Mouse (Mus musculus): ENCODE measurements at regions not wholly inside any gene's neighbourhood (a gene's known extent, or its start where the extent isn't known, plus 50 kb on each side); places are given as distances from the start of the nearest gene placed in this dataset.

DNA sequence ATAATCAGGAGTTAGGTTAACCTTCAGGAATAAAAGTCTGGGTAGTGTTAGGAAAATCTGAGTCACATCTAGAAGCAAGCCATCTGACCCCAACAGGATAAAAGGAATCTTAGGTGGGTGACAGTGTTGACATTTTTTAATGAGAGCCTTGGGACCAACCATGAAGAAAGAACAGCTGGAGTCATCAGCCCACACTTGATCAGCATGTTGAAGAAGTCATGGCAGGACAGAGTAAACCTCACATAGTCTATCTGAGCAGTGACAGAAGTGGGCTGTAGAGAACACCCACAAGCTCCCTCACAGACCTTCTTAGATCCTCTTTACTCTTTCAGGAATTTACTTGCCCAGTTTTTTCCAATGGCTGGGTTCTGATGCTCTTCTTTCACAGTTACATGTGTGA, 251.9 kb upstream of the N6amt1 start:
- ATAC-seq (ENCODE audit: extremely low read depth, insufficient number of reproducible peaks, low FRiP score, poor library complexity, severe bottlenecking): no peak

DNA sequence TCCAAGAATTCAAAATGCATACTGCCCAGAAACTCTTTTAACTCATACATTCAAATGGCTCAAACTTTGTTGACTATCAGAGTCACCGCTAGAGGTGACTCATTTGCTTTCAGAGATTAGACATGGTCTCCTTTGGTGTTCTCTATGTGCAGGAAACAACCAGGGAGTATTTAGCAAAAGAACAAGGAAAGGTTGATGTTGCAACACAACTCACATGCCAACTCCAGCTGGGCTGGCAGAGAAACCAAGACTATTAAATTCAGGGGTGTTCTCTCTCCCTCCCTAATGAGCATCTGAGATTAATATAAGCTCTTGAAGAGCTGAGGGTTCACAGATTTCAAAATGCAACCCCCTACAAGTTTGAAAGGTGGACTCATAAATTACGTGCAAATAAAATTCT, 262.0 kb upstream of the N6amt1 start:
- ATAC-seq (ENCODE audit: extremely low read depth, insufficient number of reproducible peaks, low FRiP score, poor library complexity, severe bottlenecking): no peak

DNA sequence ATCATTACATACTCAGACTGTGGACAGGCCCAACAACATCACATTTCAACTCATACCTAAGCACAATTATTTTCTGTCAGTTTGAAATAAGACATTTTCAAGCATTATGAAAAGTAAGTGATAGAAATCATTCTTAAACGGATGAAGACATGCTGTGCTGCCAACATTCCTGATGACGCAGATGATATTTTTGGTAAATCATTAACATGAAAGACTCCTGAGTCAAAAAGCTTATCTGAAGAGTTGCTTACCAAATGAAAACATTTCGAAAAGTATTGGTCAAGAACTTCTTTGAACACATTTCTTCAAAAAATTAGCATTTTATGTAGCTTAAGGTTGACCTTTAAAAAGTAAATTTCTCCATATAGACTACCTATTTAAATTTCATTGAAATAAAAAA, 264.7 kb upstream of the N6amt1 start:
- ATAC-seq (ENCODE audit: extremely low read depth, insufficient number of reproducible peaks, low FRiP score, poor library complexity, severe bottlenecking): no peak

DNA sequence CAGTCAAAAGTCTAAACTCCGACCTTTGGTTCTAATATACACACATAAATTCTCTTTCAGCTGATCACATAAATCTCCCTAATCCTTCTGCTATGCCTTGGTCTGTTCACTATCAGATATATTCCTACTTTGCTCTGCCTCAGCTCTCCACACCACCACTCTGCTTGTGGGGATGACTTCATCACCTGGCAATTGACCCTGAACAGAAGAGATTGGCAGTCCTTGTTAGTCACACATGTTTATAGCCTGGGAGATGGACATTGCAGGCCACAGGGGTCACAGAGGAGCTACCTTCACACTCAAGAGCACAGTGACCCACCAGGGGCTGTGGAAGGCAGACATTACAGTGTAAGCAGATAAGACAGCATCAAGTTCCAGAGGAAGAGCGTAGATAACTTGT, 270.5 kb upstream of the N6amt1 start:
- ATAC-seq (ENCODE audit: extremely low read depth, insufficient number of reproducible peaks, low FRiP score, poor library complexity, severe bottlenecking): no peak

DNA sequence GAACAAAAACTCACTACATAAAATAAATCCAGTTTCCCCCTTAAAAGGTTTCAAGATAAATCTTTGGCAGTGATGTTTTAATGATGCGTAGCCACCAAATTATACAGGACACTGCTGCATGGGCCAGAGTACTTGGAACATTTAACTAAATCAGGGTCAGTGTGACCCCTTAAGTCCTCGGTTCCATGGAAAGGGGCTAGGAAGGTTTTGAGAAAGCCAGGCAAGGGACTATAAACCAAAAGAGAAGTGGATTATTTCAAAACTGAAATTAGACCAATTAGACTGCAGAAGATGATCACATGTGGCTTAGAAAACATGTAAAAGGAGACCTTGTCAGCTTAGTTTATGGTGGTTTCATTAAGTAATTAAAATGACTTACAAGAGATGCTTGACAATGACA, 276.6 kb upstream of the N6amt1 start:
- ATAC-seq (ENCODE audit: extremely low read depth, insufficient number of reproducible peaks, low FRiP score, poor library complexity, severe bottlenecking): no peak

DNA sequence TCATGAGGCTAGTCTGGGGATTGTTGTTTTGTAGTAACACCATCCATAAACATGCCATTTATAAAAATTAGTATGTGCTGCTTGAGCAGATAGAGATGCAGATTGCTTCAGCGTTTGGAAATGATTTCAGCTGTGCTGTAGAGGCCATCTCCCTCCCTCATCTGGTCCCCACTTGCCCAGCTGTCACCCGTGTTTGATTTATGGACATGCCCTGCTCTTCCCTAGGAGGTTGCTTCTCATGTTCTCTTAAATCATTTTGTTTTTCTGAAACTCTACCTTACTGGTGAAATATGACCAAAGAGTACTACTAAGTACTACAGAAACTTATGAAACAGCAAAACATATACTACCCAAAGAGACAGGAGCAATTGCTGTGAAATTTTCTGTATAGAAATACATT, 284.7 kb upstream of the N6amt1 start:
- ATAC-seq (ENCODE audit: extremely low read depth, insufficient number of reproducible peaks, low FRiP score, poor library complexity, severe bottlenecking): no peak

DNA sequence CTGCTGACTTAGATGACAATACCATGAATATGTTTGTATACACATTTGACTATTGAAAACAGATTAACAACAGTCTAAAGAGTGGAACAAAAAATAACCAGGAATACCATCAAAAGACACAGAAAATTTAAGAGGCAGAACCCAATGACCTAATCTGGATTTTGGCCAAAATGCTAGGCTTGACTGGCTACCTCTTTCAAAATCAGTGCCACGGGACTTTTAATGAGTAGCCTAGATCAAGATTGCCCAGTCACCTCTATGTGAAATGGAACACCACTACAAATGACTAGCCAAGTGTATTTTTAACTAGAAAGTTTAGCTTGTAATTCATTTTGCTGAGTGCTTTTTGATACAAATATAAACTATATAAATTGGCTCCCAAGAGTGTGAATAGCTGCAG, 286.0 kb upstream of the N6amt1 start:
- ATAC-seq (ENCODE audit: extremely low read depth, insufficient number of reproducible peaks, low FRiP score, poor library complexity, severe bottlenecking): no peak

DNA sequence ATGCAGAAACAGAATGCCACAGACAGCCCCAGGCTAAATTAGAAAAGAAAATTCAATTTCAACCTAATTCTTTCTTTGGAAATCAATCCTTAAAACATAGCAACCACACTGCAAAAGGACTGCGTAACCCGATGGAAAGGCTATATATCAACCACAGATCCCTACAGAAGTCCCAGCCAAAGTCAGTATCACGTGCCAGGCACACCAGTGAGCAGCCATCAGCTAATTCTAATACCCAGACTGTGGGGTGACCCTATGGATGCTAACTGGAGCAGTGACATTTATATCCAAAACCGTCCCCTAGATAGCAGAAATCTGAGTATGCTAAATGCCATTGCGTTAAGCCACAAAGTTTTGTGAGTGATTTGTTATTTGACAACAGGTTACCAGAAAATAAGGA, 286.5 kb upstream of the N6amt1 start:
- ATAC-seq (ENCODE audit: extremely low read depth, insufficient number of reproducible peaks, low FRiP score, poor library complexity, severe bottlenecking): no peak

DNA sequence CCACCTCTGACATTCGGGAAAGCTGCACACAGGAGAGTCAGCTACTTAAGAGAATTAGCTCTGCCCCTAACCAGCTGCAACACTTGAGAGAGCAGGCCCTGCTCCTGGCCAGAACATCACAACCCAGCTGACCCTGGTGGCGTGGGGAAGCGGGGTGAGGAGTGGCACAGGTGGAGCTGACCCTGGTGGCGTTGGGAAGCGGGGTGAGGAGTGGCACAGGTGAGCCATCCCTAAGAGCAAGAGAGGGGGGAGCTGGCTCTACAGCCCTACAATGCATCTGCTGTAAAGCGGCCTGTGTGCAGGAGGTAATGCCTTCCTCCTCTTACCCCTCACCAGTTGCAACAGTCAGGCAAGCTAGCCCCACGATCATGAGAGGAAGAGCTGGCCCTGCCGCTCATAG, 293.5 kb upstream of the N6amt1 start:
- ATAC-seq (ENCODE audit: extremely low read depth, insufficient number of reproducible peaks, low FRiP score, poor library complexity, severe bottlenecking): no peak

DNA sequence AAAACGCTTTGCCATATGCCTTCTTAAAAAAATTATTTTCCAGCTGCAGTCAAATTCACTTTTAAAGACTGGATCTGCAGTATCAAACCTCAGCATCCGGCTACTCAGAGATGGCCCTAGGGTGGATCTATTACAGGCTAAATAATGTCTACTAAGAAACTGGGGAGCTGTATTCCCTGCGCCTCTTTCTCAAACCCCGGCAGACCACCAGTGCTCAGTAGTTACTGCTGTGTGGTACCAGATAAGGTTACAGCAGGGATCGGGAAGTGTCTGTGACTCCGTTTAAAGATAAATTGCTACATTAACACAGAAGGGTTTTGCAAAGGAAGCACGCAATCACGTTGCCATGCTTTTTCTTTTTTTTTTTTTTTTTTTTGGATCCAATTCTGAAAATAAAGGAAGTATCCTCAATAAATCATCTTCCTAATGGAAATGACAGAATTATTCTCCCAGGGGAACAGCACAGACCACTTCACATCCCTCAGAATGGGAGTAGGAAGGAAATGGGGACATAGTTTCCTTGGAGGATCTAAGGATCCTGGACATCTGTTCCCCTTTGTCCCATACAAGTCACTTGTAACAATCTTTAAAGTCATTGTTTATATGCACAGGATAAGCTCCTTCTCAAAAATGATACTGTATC, 304.1 kb upstream of the N6amt1 start:
- ATAC-seq (ENCODE audit: extremely low read depth, insufficient number of reproducible peaks, low FRiP score, poor library complexity, severe bottlenecking): no peak

DNA sequence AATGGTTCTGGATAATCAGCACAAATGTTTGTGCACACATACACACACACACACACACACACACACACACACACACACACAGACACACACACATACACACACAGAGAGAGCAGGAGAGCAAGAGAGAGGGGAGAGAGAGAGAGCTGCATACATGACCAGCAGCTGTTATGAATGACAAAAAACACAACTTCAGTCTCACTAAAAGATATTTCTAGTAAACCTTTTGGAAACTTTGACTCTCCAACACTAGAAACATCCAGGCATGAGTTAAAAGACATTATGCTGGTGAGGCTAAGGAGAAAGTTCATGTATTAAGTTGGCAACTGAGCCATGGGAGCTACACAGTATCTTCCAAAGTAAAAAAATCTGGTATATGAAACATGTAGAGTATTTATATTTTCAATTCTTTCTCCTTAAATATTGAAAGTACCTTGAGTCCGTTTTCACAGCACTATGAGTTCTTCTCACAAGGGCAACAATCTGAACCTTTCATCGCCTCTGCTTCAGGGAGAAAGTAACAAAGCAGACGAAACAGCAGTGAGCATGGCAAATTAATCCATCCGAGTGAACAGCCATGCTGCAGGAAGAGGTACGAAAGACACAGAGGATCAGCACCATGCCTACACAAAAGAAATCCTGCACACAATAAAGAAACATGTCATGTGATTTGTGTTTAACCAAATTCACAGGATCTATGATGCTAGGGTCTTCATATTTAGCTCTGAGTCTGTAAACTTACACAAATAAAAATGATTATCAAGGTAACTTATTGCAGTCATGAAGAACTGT, 309.0 kb upstream of the N6amt1 start:
- no peak for ATAC-seq (ENCODE audit: extremely low read depth, insufficient number of reproducible peaks, low FRiP score, poor library complexity, severe bottlenecking)

DNA sequence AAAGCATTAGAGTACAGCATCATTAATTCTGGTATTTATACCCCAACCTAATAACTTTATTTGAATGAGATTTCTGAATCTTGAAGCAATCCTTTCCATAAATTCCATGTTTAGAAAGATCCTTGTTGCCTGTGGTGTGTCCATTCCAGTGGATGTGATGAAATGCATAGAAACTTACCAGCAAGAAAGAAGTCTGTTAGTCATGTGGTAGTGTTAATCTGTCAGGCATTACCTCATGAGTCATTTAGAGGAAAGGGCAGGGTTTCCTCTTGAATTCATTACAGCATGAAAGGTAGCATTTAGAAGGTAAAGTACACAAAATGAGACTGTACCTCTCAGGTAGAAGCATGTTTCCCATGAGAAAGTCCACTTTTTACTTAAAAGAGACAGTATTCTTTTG, 310.3 kb upstream of the N6amt1 start:
- no peak for ATAC-seq (ENCODE audit: extremely low read depth, insufficient number of reproducible peaks, low FRiP score, poor library complexity, severe bottlenecking)

DNA sequence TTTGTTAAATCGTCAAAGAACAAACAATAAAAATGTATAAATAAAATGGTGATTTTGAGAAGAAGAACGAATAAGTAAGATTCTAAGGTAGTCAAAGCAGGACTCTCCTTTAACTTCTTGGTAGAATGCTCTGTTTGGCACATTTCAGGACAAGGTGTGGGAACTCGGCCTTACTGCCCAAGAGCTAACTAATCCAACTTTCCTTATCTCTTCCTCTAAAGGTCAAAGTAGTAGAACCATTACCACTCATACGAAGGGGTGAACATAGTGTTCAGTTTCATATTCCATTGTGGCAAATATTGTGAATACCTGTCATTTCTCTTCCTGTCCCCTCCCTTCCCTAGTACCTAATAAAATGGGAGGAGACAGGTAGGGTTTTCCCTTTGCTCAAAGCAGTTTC, 313.6 kb upstream of the N6amt1 start:
- ATAC-seq (ENCODE audit: extremely low read depth, insufficient number of reproducible peaks, low FRiP score, poor library complexity, severe bottlenecking): no peak

DNA sequence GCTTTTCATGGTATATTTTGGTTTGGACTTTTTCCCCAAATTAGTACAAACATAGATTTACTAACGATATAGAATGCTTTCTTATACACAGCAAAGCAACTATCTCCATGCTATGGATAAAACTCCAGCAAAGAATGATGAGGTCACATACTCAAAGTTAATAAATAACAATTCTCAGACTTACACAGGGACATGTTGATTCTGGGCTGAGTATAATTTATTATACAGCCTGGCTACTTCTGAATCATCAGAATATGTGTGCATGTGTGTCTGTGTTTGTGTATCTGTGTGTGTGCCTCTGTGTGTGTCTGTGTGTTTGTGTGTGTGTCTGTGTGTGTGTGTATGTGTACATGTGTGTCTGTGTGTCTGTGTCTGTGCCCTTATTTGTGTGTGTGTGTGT, 314.1 kb upstream of the N6amt1 start:
- ATAC-seq (ENCODE audit: extremely low read depth, insufficient number of reproducible peaks, low FRiP score, poor library complexity, severe bottlenecking): no peak

DNA sequence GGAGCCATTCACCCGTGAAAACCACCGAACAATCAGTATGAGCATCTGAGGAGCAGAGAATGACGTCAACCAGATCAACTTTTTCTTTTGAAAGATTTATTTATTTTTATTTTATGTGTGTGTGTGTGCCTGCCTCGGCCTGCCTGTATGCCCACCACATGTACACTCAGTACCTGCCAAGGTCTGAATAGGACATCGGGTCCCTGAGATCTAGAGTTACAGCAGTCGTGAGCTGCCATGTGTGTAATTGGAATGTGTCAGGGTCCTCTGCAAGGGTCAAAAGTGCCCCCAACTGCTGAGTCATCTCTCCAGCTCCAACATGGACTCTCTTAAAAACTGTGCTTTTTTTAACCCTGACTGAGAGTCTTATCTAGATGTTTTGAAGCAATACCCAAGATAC, 316.9 kb upstream of the N6amt1 start:
- ATAC-seq (ENCODE audit: extremely low read depth, insufficient number of reproducible peaks, low FRiP score, poor library complexity, severe bottlenecking): no peak

DNA sequence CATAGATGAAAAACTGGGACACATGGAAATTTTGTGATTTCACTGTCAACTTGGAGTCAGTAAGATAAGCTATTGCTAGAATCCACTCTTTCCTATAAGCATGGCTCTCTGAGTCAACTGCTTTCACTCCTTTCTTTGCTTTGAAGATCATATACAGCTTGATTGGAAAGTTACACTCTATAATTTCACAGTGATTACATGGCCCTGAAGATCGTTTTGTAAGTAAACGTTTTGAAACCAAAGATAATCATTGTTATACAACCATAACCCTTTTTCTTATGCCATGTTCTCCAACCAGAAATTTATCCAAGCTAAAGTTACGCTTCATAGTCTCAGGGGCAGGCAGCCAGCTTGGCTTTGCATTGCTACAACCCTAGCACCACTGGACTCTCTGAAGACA, 322.1 kb upstream of the N6amt1 start:
- no peak for ATAC-seq (ENCODE audit: extremely low read depth, insufficient number of reproducible peaks, low FRiP score, poor library complexity, severe bottlenecking)

DNA sequence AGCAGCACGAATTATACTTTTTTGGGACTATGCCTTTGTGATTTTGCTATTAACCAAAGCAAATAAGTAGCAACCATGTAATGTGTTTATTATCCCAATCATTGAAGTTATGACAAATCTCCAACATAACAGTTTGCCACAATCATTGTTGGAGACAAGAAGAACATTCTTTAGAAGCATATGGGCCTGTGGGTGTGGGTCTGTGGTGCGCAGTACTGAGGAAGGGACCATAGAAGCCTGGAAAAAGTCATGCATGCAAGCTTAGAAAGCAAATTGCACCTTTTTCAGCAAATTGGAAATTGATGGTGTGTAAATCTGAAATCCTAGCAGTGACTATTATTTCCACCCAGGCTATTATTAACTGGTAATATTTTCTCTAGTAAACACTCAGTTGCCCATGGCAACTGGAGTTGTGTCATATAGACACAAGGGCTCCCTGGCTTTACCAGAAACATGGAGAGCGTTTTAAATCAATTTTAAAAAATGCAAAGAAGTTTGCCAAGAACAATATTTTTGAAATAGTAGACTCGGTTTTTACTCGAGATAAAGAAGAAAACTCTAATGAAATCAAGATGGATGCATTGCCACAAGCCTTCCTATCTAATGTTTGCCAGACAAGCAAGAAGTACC, 325.4 kb upstream of the N6amt1 start:
- ATAC-seq (ENCODE audit: extremely low read depth, insufficient number of reproducible peaks, low FRiP score, poor library complexity, severe bottlenecking): no peak

DNA sequence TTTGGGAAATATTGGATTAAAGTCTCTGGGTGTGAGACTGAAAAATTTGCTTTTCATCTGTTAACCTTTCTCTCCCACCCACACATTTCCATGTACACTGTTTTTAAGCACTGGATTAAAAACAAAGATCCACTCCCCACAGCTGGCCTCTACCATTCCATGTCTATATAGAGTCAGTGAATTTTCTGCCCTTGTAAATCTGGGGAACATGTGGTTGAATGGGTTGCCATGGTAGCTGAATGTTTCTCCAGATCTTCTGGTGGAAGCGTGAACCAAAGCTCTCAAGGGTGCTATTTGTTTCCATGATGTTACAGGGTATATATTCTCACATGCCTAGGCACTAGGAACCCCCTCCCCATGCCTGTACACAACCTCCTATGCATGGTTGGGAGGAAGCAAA, 326.4 kb upstream of the N6amt1 start:
- no peak for ATAC-seq (ENCODE audit: extremely low read depth, insufficient number of reproducible peaks, low FRiP score, poor library complexity, severe bottlenecking)

DNA sequence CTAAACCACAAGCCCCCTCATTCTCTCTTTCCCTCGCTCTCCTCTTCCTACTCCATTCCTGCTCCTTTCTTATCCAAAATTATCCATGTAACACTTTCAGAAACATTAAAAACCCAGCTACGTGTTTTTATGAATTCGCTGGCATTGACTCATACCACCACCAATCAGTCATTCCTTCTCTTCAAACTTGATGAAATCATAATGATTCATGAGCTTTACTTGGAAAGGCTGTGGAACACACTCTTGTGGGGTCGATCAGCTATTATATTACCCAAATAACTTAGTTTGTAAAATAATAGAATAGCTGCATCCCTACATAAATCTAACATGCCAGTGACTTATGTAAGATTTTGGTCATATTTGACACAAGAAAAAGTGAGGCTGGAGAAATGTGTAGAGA, 331.9 kb upstream of the N6amt1 start:
- no peak for ATAC-seq (ENCODE audit: extremely low read depth, insufficient number of reproducible peaks, low FRiP score, poor library complexity, severe bottlenecking)

DNA sequence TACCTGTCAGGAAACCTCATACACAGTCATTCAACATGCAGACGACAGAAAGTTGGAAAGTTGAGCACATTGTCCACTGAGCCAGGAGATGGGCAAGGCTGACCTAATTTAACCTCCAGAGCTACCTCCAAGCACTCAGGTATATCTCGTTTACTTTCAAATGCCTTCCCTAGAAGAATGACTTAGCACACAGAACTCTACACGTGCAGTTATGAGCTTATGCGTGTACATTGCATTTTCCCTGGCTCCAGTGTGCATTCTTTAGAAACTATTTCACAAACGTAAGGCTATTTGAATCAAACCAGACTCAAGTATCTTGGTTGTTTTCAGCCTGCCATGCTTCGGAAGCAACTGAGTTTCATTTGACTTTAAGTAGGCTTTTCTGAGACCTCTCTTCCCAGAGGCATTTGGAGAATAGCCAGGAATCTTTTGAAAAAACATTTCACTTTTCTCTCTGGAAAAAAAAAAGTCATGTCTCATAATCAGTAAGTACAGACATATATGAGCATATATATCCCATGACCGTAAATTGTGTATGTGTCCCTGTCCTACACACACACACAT, 336.8 kb upstream of the N6amt1 start:
- ATAC-seq (ENCODE audit: extremely low read depth, insufficient number of reproducible peaks, low FRiP score, poor library complexity, severe bottlenecking): no peak

Measured in neutrophil, adult 5-6 weeks (primary cell).